Mouse (Mus musculus) small intestine, adult 2 months (tissue): ENCODE data around the gene Eno2.

Experiments
- CTCF ChIP-seq: fragments of 200-500 bp; IDR thresholded peaks from 2 replicates; pipeline ENCODE4 v1.5.1; 2012; ENCODE audit warnings: low read depth, mild to moderate bottlenecking, control low read depth, inconsistent platforms, low read length, moderate library complexity, mixed read lengths; ENCODE audit not compliant: insufficient replicate concordance, insufficient read length; ENCODE audit errors: extremely low read depth
- POLR2A ChIP-seq: fragments of 200-500 bp; IDR thresholded peaks from 2 replicates; pipeline ENCODE4 v1.6.1; 2012; ENCODE audit warnings: low read depth, mild to moderate bottlenecking, control low read depth, inconsistent platforms, low read length, moderate library complexity

- no peak for TF ChIP-seq CTCF
- TF ChIP-seq POLR2A: no peak
These were observed 11.3 kb downstream of the Eno2 start for GRCm38 (mm10) chr6:124757909-124758848.
